Mouse (Mus musculus): Measurements from ENCODE around the gene Cped1. TPM values are rescaled to one million over a fixed set of nuclear protein-coding genes. Genes with fewer than 3 reads are reported as not detected.
A peak's percentile ranks its signal among the peaks of the same experiment; 100 is the strongest.

Cped1 gene
- total RNA-seq, 2 experiments from 2014 or later: 3.0 to 3.5 TPM

GRCm38 (mm10) chr6:21993070-21993469, 7.4 kb downstream of the Cped1 start:
- DNase-seq (ENCODE audit: low spot score in 2 of 2): no peak
- intact Hi-C loops (cut with DNase I): loop anchor here (5.0 kb wide), 1 partner anchor 816 kb away; no protein-coding TSS in a partner anchor

GRCm38 (mm10) chr6:21998131-21998530, 12.4 kb downstream of the Cped1 start:
- intact Hi-C loops (cut with DNase I): no loop called here
- no peak for DNase-seq (ENCODE audit: low spot score in 2 of 2)

GRCm38 (mm10) chr6:21999025-21999424, 13.3 kb downstream of the Cped1 start:
- no peak for DNase-seq (ENCODE audit: low spot score in 2 of 2)
- intact Hi-C loops (cut with DNase I): no loop called here

- DNase-seq (ENCODE audit: low spot score in 2 of 2): no peak
- intact Hi-C loops (cut with DNase I): no loop called here
Measured at GRCm38 (mm10) chr6:22000086-22000485, 14.4 kb downstream of the Cped1 start.

- intact Hi-C loops (cut with DNase I): no loop called here
- no peak for DNase-seq (ENCODE audit: low spot score in 2 of 2)
Measured at GRCm38 (mm10) chr6:22000881-22001280, 15.2 kb downstream of the Cped1 start.

- no peak for DNase-seq (ENCODE audit: low spot score in 2 of 2)
- intact Hi-C loops (cut with DNase I): no loop called here
Measured at GRCm38 (mm10) chr6:22001284-22001916, 15.7 kb downstream of the Cped1 start.

GRCm38 (mm10) chr6:22002521-22003199, 16.9 kb downstream of the Cped1 start:
- intact Hi-C loops (cut with DNase I): no loop called here

GRCm38 (mm10) chr6:22003200-22003587, 17.5 kb downstream of the Cped1 start:
- intact Hi-C loops (cut with DNase I): no loop called here
- no peak for DNase-seq (ENCODE audit: low spot score in 2 of 2)

More at GRCm38 (mm10) chr6:22002521-22003199, 16.9 kb downstream of the Cped1 start:
- no peak for DNase-seq (ENCODE audit: low spot score in 2 of 2)

GRCm38 (mm10) chr6:22003959-22004543, 18.3 kb downstream of the Cped1 start:
- DNase-seq (ENCODE audit: low spot score in 2 of 2): peak in 1 of 2 experiments; percentile 28
- intact Hi-C loops (cut with DNase I): no loop called here

GRCm38 (mm10) chr6:22008346-22008745, 22.6 kb downstream of the Cped1 start:
- intact Hi-C loops (cut with DNase I): no loop called here
- DNase-seq (ENCODE audit: low spot score in 2 of 2): no peak

- intact Hi-C loops (cut with DNase I): no loop called here
- no peak for DNase-seq (ENCODE audit: low spot score in 2 of 2)
Measured at GRCm38 (mm10) chr6:22010258-22010657, 24.5 kb downstream of the Cped1 start.

GRCm38 (mm10) chr6:22010761-22011281, 25.1 kb downstream of the Cped1 start:
- intact Hi-C loops (cut with DNase I): no loop called here
- no peak for DNase-seq (ENCODE audit: low spot score in 2 of 2)

GRCm38 (mm10) chr6:22011546-22011945, 25.8 kb downstream of the Cped1 start:
- intact Hi-C loops (cut with DNase I): no loop called here
- no peak for DNase-seq (ENCODE audit: low spot score in 2 of 2)

- no peak for DNase-seq (ENCODE audit: low spot score in 2 of 2)
- intact Hi-C loops (cut with DNase I): no loop called here
Measured at GRCm38 (mm10) chr6:22012099-22012498, 26.4 kb downstream of the Cped1 start.

GRCm38 (mm10) chr6:22012501-22012900, 26.8 kb downstream of the Cped1 start:
- intact Hi-C loops (cut with DNase I): no loop called here
- no peak for DNase-seq (ENCODE audit: low spot score in 2 of 2)

GRCm38 (mm10) chr6:22013394-22013793, 27.7 kb downstream of the Cped1 start:
- intact Hi-C loops (cut with DNase I): no loop called here
- DNase-seq (ENCODE audit: low spot score in 2 of 2): no peak

- intact Hi-C loops (cut with DNase I): no loop called here
- no peak for DNase-seq (ENCODE audit: low spot score in 2 of 2)
Measured at GRCm38 (mm10) chr6:22014291-22014911, 28.7 kb downstream of the Cped1 start.

- intact Hi-C loops (cut with DNase I): no loop called here
- DNase-seq (ENCODE audit: low spot score in 2 of 2): no peak
Measured at GRCm38 (mm10) chr6:22017631-22018030, 31.9 kb downstream of the Cped1 start.

- no peak for DNase-seq (ENCODE audit: low spot score in 2 of 2)
- intact Hi-C loops (cut with DNase I): no loop called here
Measured at GRCm38 (mm10) chr6:22018768-22019445, 33.2 kb downstream of the Cped1 start.

- intact Hi-C loops (cut with DNase I): no loop called here
- no peak for DNase-seq (ENCODE audit: low spot score in 2 of 2)
Measured at GRCm38 (mm10) chr6:22019637-22020036, 33.9 kb downstream of the Cped1 start.
